Mouse (Mus musculus): ENCODE results near the gene Hrasls. TPM values are rescaled to one million over a fixed set of nuclear protein-coding genes. Genes with fewer than 3 reads are reported as not detected.

The Hrasls gene
- polyA plus RNA-seq (2014; fragmentation: Nextera tagmentation; extraction: Ambion mirVana), result 0.33 and 0.60 TPM in 2 replicates

DNA sequence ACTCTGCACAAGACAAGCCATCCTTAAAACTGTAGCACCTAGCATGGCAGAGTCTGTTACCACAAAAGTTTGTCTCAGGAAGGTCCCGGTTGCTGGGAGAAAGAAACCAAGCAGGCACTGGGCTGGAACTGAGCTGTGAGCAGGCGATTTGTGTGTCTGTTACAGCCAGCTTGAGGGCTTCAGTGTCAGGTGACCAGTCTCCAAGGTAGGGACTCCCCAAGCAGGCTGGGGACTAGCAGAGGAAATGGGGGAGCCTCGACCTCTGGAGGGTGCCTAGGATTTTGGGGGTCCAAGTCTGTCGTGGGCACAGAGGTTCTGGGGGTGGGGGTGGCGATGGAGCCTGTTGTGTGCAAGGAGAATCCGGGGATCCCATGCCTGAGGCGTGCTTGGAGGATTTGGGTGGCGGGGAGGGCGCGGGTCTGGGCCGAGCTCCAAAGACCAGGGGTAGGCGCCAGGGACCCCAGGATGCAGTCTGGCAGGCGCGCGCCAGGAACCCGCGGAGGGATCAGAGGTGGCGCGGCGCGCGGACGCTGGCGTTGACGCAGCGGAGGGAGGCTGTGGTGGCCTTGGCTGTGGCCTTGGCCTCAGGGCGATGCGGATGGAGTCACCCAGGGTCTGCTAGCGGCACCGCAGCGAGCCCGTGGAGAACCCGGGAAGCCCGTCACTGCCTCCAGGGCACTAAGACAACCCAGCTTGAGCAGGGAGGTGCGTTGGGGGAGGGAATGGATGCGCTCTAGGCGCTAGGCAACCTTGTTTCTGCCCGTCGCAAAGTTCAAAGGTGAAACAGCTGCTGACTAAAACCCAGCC lies at the start of gene Hrasls:
Gene Hrasls (plus strand): TSS at position 91 of the 807 bp plus-strand sequence.
- Histone ChIP-seq H3K4me3 (ENCODE audit: low read depth, low read length) (peak within 1 kb of the TSS; percentile 38), H3K27me3 (ENCODE audit: control insufficient read depth, insufficient read depth, low read length) (peaks cover 11% of the 10 kb centered on the region; the same call in 1 of the 2 replicates), H3K9me3 (ENCODE audit: control insufficient read depth, low read length) (no peaks in the 10 kb centered on the region), H3K9ac (ENCODE audit: low read length) (peak within 1 kb of the TSS; percentile 52), H3K27ac (replicated peaks; ENCODE audit: low read depth, low read length) (no peak within 1 kb of the TSS), H3K4me1 (ENCODE audit: control insufficient read depth, insufficient read depth, low read length) (0 out of 2 replicates have a peak, but pooled peaks cover 2% of the 10 kb centered on the region), H3K36me3 (ENCODE audit: control insufficient read depth, insufficient read depth, low read length) (no peaks in the 10 kb centered on the region), H3K4me2 (ENCODE audit: low read depth, severe bottlenecking) (peak within 1 kb of the TSS; percentile 90)
- ATAC-seq (ENCODE audit: insufficient number of reproducible peaks, low FRiP score, low TSS enrichment, low read depth) (peak; percentile 75), DNase-seq (ENCODE audit: low spot score) (peak; percentile 75)
- 1% methylated on average over 38 of the region's 39 CpGs for WGBS

DNA sequence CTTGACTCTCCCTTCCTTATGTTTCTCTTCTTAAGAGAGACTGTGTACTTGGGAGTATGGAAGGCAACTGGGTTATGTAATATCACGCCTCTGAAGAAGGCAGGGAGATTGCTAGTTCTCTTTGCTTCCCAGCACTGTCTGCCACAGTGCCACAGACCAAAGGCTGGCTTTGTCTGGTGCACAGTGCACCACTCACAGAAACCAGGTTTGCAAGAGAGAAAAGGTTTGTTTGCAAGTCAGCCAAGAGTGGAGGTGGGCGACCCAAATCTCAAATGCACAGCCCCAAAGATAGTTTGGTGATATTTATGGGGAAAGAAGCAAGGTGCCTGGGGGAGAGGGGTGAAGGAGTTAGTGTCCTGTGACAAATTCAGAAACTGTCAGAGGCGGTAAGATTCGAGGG lies 47.2 kb upstream of the Hrasls start:
- 89% methylated on average over 4 of the region's 4 CpGs for WGBS
- Histone ChIP-seq H3K4me3 (ENCODE audit: low read depth, low read length) (no peak overlapping the region), H3K27ac (replicated peaks; ENCODE audit: low read depth, low read length) (no peak overlapping the region), H3K36me3 (ENCODE audit: control insufficient read depth, insufficient read depth, low read length) (no peaks in the 10 kb centered on the region), H3K4me1 (ENCODE audit: control insufficient read depth, insufficient read depth, low read length) (no peaks in the 10 kb centered on the region), H3K4me2 (ENCODE audit: low read depth, severe bottlenecking) (no peak overlapping the region), H3K9me3 (ENCODE audit: control insufficient read depth, low read length) (no peaks in the 10 kb centered on the region), H3K27me3 (ENCODE audit: control insufficient read depth, insufficient read depth, low read length) (no peaks in the 10 kb centered on the region), H3K9ac (ENCODE audit: low read length) (no peak overlapping the region)
- ATAC-seq (ENCODE audit: insufficient number of reproducible peaks, low FRiP score, low TSS enrichment, low read depth) (no peak), DNase-seq (ENCODE audit: low spot score) (no peak)

- ATAC-seq (ENCODE audit: insufficient number of reproducible peaks, low FRiP score, low TSS enrichment, low read depth), result no peak
- no peak overlapping the region for H3K4me2 ChIP-seq (ENCODE audit: low read depth, severe bottlenecking)
- H3K27me3 ChIP-seq (ENCODE audit: control insufficient read depth, insufficient read depth, low read length), result no peaks in the 10 kb centered on the region
- no peak overlapping the region for H3K4me3 ChIP-seq (ENCODE audit: low read depth, low read length)
- no peak overlapping the region for H3K9ac ChIP-seq (ENCODE audit: low read length)
- no peak for DNase-seq (ENCODE audit: low spot score)
- H3K9me3 ChIP-seq (ENCODE audit: control insufficient read depth, low read length), result no peaks in the 10 kb centered on the region
- H3K4me1 ChIP-seq (ENCODE audit: control insufficient read depth, insufficient read depth, low read length), result no peaks in the 10 kb centered on the region
- no peaks in the 10 kb centered on the region for H3K36me3 ChIP-seq (ENCODE audit: control insufficient read depth, insufficient read depth, low read length)
- no peak overlapping the region for H3K27ac ChIP-seq (replicated peaks; ENCODE audit: low read depth, low read length)
- 46% methylated on average over 4 of the region's 4 CpGs for WGBS
Measured at GRCm38 (mm10) chr16:29167051-29167450, 42.4 kb upstream of the Hrasls start.

DNA sequence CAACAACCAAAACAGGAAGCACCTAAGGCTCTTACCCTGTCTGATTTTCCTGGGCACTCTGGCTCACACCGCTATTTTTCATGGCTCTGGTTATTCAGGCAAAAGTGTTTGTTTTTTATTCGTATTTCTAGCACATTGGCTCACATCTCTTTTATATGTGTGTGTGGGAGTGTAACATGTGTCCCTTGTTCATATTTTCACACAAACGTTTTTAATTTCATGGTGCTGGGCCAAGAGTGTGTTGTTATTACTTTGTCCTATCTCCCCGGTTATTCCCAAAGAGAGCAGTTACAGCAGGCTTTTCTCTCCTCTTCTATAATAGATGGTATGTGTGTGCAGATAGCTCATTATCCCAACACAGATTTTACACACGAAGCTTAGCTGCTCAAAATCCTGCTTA lies 37.8 kb upstream of the Hrasls start:
- ATAC-seq (ENCODE audit: insufficient number of reproducible peaks, low FRiP score, low TSS enrichment, low read depth) (no peak), DNase-seq (ENCODE audit: low spot score) (no peak)
- H3K9me3 ChIP-seq (ENCODE audit: control insufficient read depth, low read length), result no peaks in the 10 kb centered on the region
- no peaks in the 10 kb centered on the region for H3K4me1 ChIP-seq (ENCODE audit: control insufficient read depth, insufficient read depth, low read length)
- H3K27me3 ChIP-seq (ENCODE audit: control insufficient read depth, insufficient read depth, low read length), result no peaks in the 10 kb centered on the region
- H3K4me3 ChIP-seq (ENCODE audit: low read depth, low read length), result no peak overlapping the region
- H3K27ac ChIP-seq (replicated peaks; ENCODE audit: low read depth, low read length), result no peak overlapping the region
- 89% methylated on average over 5 of the region's 5 CpGs for WGBS
- H3K4me2 ChIP-seq (ENCODE audit: low read depth, severe bottlenecking), result no peak overlapping the region
- H3K9ac ChIP-seq (ENCODE audit: low read length), result no peak overlapping the region
- H3K36me3 ChIP-seq (ENCODE audit: control insufficient read depth, insufficient read depth, low read length), result no peaks in the 10 kb centered on the region

DNA sequence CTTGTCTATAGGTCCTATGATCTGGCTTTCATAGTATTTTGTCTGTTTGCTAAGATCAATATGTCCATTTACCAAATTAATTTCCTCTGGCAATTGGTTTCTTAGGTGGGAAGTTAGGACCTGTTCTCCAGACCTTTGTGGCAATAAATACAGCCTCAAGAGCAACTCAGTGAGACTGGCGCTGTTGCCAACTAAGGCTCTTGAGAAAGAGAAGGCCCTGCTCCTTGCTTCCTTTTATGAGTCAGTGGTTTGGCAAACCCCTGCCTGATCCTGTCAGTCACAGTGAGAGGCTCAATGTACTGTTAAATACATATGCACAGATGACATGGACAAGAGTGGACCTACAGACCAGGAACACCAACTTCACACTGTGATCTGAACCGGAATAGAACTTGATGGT lies 36.3 kb upstream of the Hrasls start:
- ATAC-seq (ENCODE audit: insufficient number of reproducible peaks, low FRiP score, low TSS enrichment, low read depth) (no peak), DNase-seq (ENCODE audit: low spot score) (no peak)
- Histone ChIP-seq H3K9ac (ENCODE audit: low read length) (no peak overlapping the region), H3K27me3 (ENCODE audit: control insufficient read depth, insufficient read depth, low read length) (no peaks in the 10 kb centered on the region), H3K4me3 (ENCODE audit: low read depth, low read length) (no peak overlapping the region), H3K27ac (replicated peaks; ENCODE audit: low read depth, low read length) (no peak overlapping the region), H3K4me1 (ENCODE audit: control insufficient read depth, insufficient read depth, low read length) (no peaks in the 10 kb centered on the region), H3K36me3 (ENCODE audit: control insufficient read depth, insufficient read depth, low read length) (no peaks in the 10 kb centered on the region), H3K9me3 (ENCODE audit: control insufficient read depth, low read length) (no peaks in the 10 kb centered on the region), H3K4me2 (ENCODE audit: low read depth, severe bottlenecking) (no peak overlapping the region)
- 93% methylated on average over 2 of the region's 2 CpGs for WGBS

DNA sequence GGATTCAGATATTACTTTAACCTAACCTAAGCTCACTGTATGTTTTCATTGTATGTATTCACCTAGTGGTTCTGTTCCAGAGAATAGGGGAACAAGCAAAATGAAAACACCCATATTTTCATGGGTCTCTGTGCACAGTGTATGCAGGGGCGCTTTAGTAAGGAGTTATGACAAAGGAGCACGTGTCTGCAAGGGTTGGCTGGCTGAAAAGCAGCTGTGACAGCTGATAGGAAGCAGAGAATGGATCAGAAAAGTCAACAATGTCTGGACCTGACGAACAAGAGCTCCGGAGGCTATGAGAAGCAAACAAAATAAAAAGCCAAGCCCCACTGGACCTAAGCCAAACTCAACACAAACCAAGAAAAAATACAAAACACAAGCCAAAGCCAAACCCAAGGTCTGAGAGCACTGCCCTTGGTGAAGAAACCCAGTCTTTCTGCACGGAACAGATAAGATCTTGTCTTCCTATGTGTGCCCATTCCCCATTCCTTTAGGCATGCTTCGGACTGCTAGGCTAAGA lies 34.6 kb upstream of the Hrasls start:
- Histone ChIP-seq H3K36me3 (ENCODE audit: control insufficient read depth, insufficient read depth, low read length) (no peaks in the 10 kb centered on the region), H3K27me3 (ENCODE audit: control insufficient read depth, insufficient read depth, low read length) (no peaks in the 10 kb centered on the region), H3K4me3 (ENCODE audit: low read depth, low read length) (no peak overlapping the region), H3K9me3 (ENCODE audit: control insufficient read depth, low read length) (no peaks in the 10 kb centered on the region), H3K9ac (ENCODE audit: low read length) (no peak overlapping the region), H3K4me2 (ENCODE audit: low read depth, severe bottlenecking) (no peak overlapping the region), H3K4me1 (ENCODE audit: control insufficient read depth, insufficient read depth, low read length) (no peaks in the 10 kb centered on the region), H3K27ac (replicated peaks; ENCODE audit: low read depth, low read length) (no peak overlapping the region)
- ATAC-seq (ENCODE audit: insufficient number of reproducible peaks, low FRiP score, low TSS enrichment, low read depth) (no peak), DNase-seq (ENCODE audit: low spot score) (no peak)
- 85% methylated on average over 6 of the region's 6 CpGs for WGBS

DNA sequence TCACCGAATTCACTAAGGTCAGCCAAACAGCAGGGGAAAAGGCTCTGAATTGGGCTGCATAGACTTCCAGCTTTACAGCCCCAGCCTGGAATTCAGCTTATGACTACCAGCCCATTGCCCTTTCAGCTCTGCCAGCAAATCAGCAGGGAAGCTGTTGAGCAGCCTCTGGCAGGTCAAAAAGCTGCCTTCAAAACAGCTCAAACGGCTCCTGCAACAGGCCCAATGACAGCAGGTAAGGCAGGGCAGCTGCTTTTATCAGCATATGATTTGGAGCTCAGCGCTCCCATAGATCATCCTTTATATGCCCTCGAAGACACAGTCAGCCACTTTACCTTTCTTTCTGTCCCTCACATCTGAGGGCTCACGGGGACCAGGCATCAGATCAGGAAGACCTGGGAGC lies 16.6 kb upstream of the Hrasls start:
- Histone ChIP-seq H3K4me2 (ENCODE audit: low read depth, severe bottlenecking) (no peak overlapping the region), H3K27ac (replicated peaks; ENCODE audit: low read depth, low read length) (no peak overlapping the region), H3K27me3 (ENCODE audit: control insufficient read depth, insufficient read depth, low read length) (no peaks in the 10 kb centered on the region), H3K4me3 (ENCODE audit: low read depth, low read length) (no peak overlapping the region), H3K9me3 (ENCODE audit: control insufficient read depth, low read length) (no peaks in the 10 kb centered on the region), H3K9ac (ENCODE audit: low read length) (no peak overlapping the region), H3K36me3 (ENCODE audit: control insufficient read depth, insufficient read depth, low read length) (no peaks in the 10 kb centered on the region), H3K4me1 (ENCODE audit: control insufficient read depth, insufficient read depth, low read length) (0 out of 2 replicates have a peak, but pooled peaks cover 2% of the 10 kb centered on the region)
- no peak for DNase-seq (ENCODE audit: low spot score)
- no peak for ATAC-seq (ENCODE audit: insufficient number of reproducible peaks, low FRiP score, low TSS enrichment, low read depth)
- 36% methylated on average over 5 of the region's 5 CpGs for WGBS

GRCm38 (mm10) chr16:29193981-29194380 lies 15.5 kb upstream of the Hrasls start:
- no peak overlapping the region for H3K27ac ChIP-seq (replicated peaks; ENCODE audit: low read depth, low read length)
- H3K4me2 ChIP-seq (ENCODE audit: low read depth, severe bottlenecking), result no peak overlapping the region
- H3K4me1 ChIP-seq (ENCODE audit: control insufficient read depth, insufficient read depth, low read length), result 0 out of 2 replicates have a peak, but pooled peaks cover 2% of the 10 kb centered on the region
- DNase-seq (ENCODE audit: low spot score), result no peak
- H3K4me3 ChIP-seq (ENCODE audit: low read depth, low read length), result no peak overlapping the region
- no peaks in the 10 kb centered on the region for H3K27me3 ChIP-seq (ENCODE audit: control insufficient read depth, insufficient read depth, low read length)
- H3K9ac ChIP-seq (ENCODE audit: low read length), result no peak overlapping the region
- WGBS, result 76% methylated on average over 4 of the region's 4 CpGs
- H3K9me3 ChIP-seq (ENCODE audit: control insufficient read depth, low read length), result no peaks in the 10 kb centered on the region
- no peak for ATAC-seq (ENCODE audit: insufficient number of reproducible peaks, low FRiP score, low TSS enrichment, low read depth)
- no peaks in the 10 kb centered on the region for H3K36me3 ChIP-seq (ENCODE audit: control insufficient read depth, insufficient read depth, low read length)

All from limb, embryonic 11.5 days (tissue).